Mouse (Mus musculus): ENCODE data around the gene Olfr1513. TPM values are rescaled to one million over a fixed set of nuclear protein-coding genes. Genes with fewer than 3 reads are reported as not detected.

Gene Olfr1513
- polyA plus RNA-seq, 1 experiment: not detected

- TF ChIP-seq CTCF (IDR thresholded peaks at IDR 0.05; ENCODE audit: control insufficient read depth, insufficient read depth, insufficient read length): peak; percentile 16
- no peak for TF ChIP-seq CEBPB (IDR thresholded peaks at IDR 0.05; ENCODE audit: low read depth)
- Histone ChIP-seq H3ac (ENCODE audit: control insufficient read depth, insufficient read length, low read depth) (no peak overlapping the region), H3K27me3 (ENCODE audit: control insufficient read depth, insufficient read depth, insufficient read length) (peaks cover 6% of the 10 kb centered on the region), H3K79me3 (ENCODE audit: low read depth) (no peaks in the 10 kb centered on the region), H3K4me3 (ENCODE audit: insufficient read depth, poor library complexity, severe bottlenecking) (no peak overlapping the region), H3K36me3 (ENCODE audit: control insufficient read depth, insufficient read depth) (no peaks in the 10 kb centered on the region), H3K79me2 (ENCODE audit: control insufficient read depth, insufficient read depth) (no peaks in the 10 kb centered on the region)
These were observed 17.3 kb downstream of the Olfr1513 start for GRCm38 (mm10) chr14:52338751-52339511.

GRCm38 (mm10) chr14:52332171-52332570 lies 24.0 kb downstream of the Olfr1513 start:
- H3K36me3 ChIP-seq (ENCODE audit: control insufficient read depth, insufficient read depth): no peaks in the 10 kb centered on the region
- no peak overlapping the region for H3K4me3 ChIP-seq (ENCODE audit: insufficient read depth, poor library complexity, severe bottlenecking)
- no peak for TF ChIP-seq CEBPB (IDR thresholded peaks at IDR 0.05; ENCODE audit: low read depth)
- TF ChIP-seq MYOD1 (IDR thresholded peaks at IDR 0.05; ENCODE audit: control insufficient read depth, insufficient read length, low read depth): no peak
- peaks cover 25% of the 10 kb centered on the region for H3K27me3 ChIP-seq (ENCODE audit: control insufficient read depth, insufficient read depth, insufficient read length)
- H3K79me2 ChIP-seq (ENCODE audit: control insufficient read depth, insufficient read depth): no peaks in the 10 kb centered on the region
- H3K79me3 ChIP-seq (ENCODE audit: low read depth): no peaks in the 10 kb centered on the region
- no peak overlapping the region for H3ac ChIP-seq (ENCODE audit: control insufficient read depth, insufficient read length, low read depth)

- Histone ChIP-seq H3K79me2 (ENCODE audit: control insufficient read depth, insufficient read depth) (no peaks in the 10 kb centered on the region), H3ac (ENCODE audit: control insufficient read depth, insufficient read length, low read depth) (no peak overlapping the region), H3K4me3 (ENCODE audit: insufficient read depth, poor library complexity, severe bottlenecking) (no peak overlapping the region), H3K79me3 (ENCODE audit: low read depth) (no peaks in the 10 kb centered on the region), H3K27me3 (ENCODE audit: control insufficient read depth, insufficient read depth, insufficient read length) (peaks cover 25% of the 10 kb centered on the region), H3K36me3 (ENCODE audit: control insufficient read depth, insufficient read depth) (no peaks in the 10 kb centered on the region)
- TF ChIP-seq FOSL1 (IDR thresholded peaks at IDR 0.05; ENCODE audit: insufficient read depth, low read length, poor library complexity, severe bottlenecking) (no peak), CEBPB (IDR thresholded peaks at IDR 0.05; ENCODE audit: low read depth) (no peak), USF1 (IDR thresholded peaks at IDR 0.05; ENCODE audit: low read depth) (no peak), MYOD1 (IDR thresholded peaks at IDR 0.05; ENCODE audit: control insufficient read depth, insufficient read length, low read depth) (no peak), CTCF (IDR thresholded peaks at IDR 0.05; ENCODE audit: control insufficient read depth, insufficient read depth, insufficient read length) (no peak), MAX (IDR thresholded peaks at IDR 0.05) (no peak), MYOG (IDR thresholded peaks at IDR 0.05; ENCODE audit: control insufficient read depth, extremely low read depth, insufficient read length) (no peak)
These were observed 25.0 kb downstream of the Olfr1513 start for GRCm38 (mm10) chr14:52331069-52331750.

- H3K36me3 ChIP-seq (ENCODE audit: control insufficient read depth, insufficient read depth): no peaks in the 10 kb centered on the region
- no peaks in the 10 kb centered on the region for H3K79me3 ChIP-seq (ENCODE audit: low read depth)
- H3K4me3 ChIP-seq (ENCODE audit: insufficient read depth, poor library complexity, severe bottlenecking): no peak within 1 kb of the TSS
- TF ChIP-seq CEBPB (IDR thresholded peaks at IDR 0.05; ENCODE audit: low read depth): no peak
- no peak for TF ChIP-seq CTCF (IDR thresholded peaks at IDR 0.05; ENCODE audit: control insufficient read depth, insufficient read depth, insufficient read length)
- TF ChIP-seq MYOD1 (IDR thresholded peaks at IDR 0.05; ENCODE audit: control insufficient read depth, insufficient read length, low read depth): no peak
- no peak for TF ChIP-seq MAX (IDR thresholded peaks at IDR 0.05)
- H3K27me3 ChIP-seq (ENCODE audit: control insufficient read depth, insufficient read depth, insufficient read length): peaks cover 26% of the 10 kb centered on the region
- no peaks in the 10 kb centered on the region for H3K79me2 ChIP-seq (ENCODE audit: control insufficient read depth, insufficient read depth)
- no peak within 1 kb of the TSS for H3ac ChIP-seq (ENCODE audit: control insufficient read depth, insufficient read length, low read depth)
These were observed 28.0 kb downstream of the Olfr1513 start, which contains the start of gene Sall2 for GRCm38 (mm10) chr14:52327910-52328812. TSS of gene Sall2 (minus strand) at chr14:52328762.

- TF ChIP-seq MAX (IDR thresholded peaks at IDR 0.05) (no peak), MYOG (IDR thresholded peaks at IDR 0.05; ENCODE audit: control insufficient read depth, extremely low read depth, insufficient read length) (no peak)
- Histone ChIP-seq H3K79me2 (ENCODE audit: control insufficient read depth, insufficient read depth) (no peaks in the 10 kb centered on the region), H3K27me3 (ENCODE audit: control insufficient read depth, insufficient read depth, insufficient read length) (peaks cover 26% of the 10 kb centered on the region), H3ac (ENCODE audit: control insufficient read depth, insufficient read length, low read depth) (no peak overlapping the region), H3K4me3 (ENCODE audit: insufficient read depth, poor library complexity, severe bottlenecking) (no peak overlapping the region), H3K79me3 (ENCODE audit: low read depth) (no peaks in the 10 kb centered on the region), H3K36me3 (ENCODE audit: control insufficient read depth, insufficient read depth) (no peaks in the 10 kb centered on the region)
These were observed 28.8 kb downstream of the Olfr1513 start for GRCm38 (mm10) chr14:52327375-52327901.

Measured in C2C12 (cell line).